Mouse (Mus musculus) MEL (cell line): ENCODE measurements at regions not wholly inside any gene's neighbourhood (a gene's known extent, or its start where the extent isn't known, plus 50 kb on each side); places are given as distances from the start of the nearest gene placed in this dataset.

Source experiments
- DNase-seq: peaks from one replicate; pipeline ENCODE4 v3.0.0; 2011; ENCODE audit warnings: low read depth, low spot score
- H3K27ac ChIP-seq: 2 replicates; pipeline ENCODE4 v1.5.1; 2012; ENCODE audit warnings: low read depth, mild to moderate bottlenecking, control low read depth, low read length, moderate library complexity; ENCODE audit not compliant: control insufficient read depth
- H3K27me3 ChIP-seq, 2 experiments: fragments of 150-350 bp in 1 of 2; sonication (generic) in 1 of 2; 2 replicates each; pipeline ENCODE4 v1.6.1; 2012; ENCODE audit warnings: low read length in 2 of 2, mild to moderate bottlenecking in 2 of 2, improper control_type of control experiment in 1 of 2, moderate library complexity in 1 of 2; ENCODE audit not compliant: insufficient read depth in 2 of 2, control insufficient read depth in 1 of 2
- H3K36me3 ChIP-seq, 2 experiments: 2 replicates each; pipeline ENCODE4 v1.6.1; 2012 to 2014; ENCODE audit warnings: low read length in 2 of 2, improper control_type of control experiment in 1 of 2, inconsistent platforms in 1 of 2, mild to moderate bottlenecking in 1 of 2; ENCODE audit not compliant: insufficient read depth in 2 of 2, control insufficient read depth in 1 of 2
- H3K4me1 ChIP-seq, 2 experiments: fragments of 150-350 bp in 1 of 2; sonication (generic) in 1 of 2; 2 replicates each; pipeline ENCODE4 v1.6.1; 2012; ENCODE audit warnings: low read length in 2 of 2, improper control_type of control experiment in 1 of 2, mild to moderate bottlenecking in 1 of 2; ENCODE audit not compliant: insufficient read depth in 2 of 2, control insufficient read depth in 1 of 2
- H3K4me3 ChIP-seq, 2 experiments: fragments of 150-350 bp in 1 of 2; sonication (generic) in 1 of 2; 2 replicates each; pipeline ENCODE4 v1.5.1; 2012; ENCODE audit warnings: low read depth in 2 of 2, low read length in 2 of 2, mild to moderate bottlenecking in 2 of 2, moderate library complexity in 2 of 2, control low read depth in 1 of 2, improper control_type of control experiment in 1 of 2; ENCODE audit not compliant: control insufficient read depth in 1 of 2, insufficient read depth in 1 of 2
- H3K79me2 ChIP-seq: 2 replicates; pipeline ENCODE4 v1.6.1; 2012; ENCODE audit warnings: mild to moderate bottlenecking, low read length, moderate library complexity; ENCODE audit not compliant: control insufficient read depth, poor library complexity, insufficient read depth
- H3K9ac ChIP-seq: 2 replicates; pipeline ENCODE4 v1.6.1; 2012; ENCODE audit warnings: low read depth, mild to moderate bottlenecking, control low read depth, low read length, moderate library complexity; ENCODE audit not compliant: control insufficient read depth, poor library complexity, severe bottlenecking
- H3K9me3 ChIP-seq: fragments of 150-350 bp; sonication (generic); replicated peaks from 2 replicates; pipeline ENCODE4 v1.6.1; 2012; ENCODE audit warnings: mild to moderate bottlenecking, low read length, improper control_type of control experiment, moderate library complexity; ENCODE audit not compliant: insufficient read depth
- BHLHE40 ChIP-seq: IDR thresholded peaks from 2 replicates; pipeline ENCODE4 v1.6.1; 2012; ENCODE audit warnings: low read depth, mild to moderate bottlenecking, inconsistent platforms, low read length, improper control_type of control experiment, borderline replicate concordance
- CHD1 ChIP-seq: IDR thresholded peaks from 2 replicates; pipeline ENCODE4 v1.6.1; 2012; ENCODE audit warnings: low read depth, mild to moderate bottlenecking, inconsistent platforms, low read length, improper control_type of control experiment
- CTCF ChIP-seq, 3 experiments: IDR thresholded peaks in 2 of 3; conservative IDR thresholded peaks in 1 of 3; 2 replicates each; pipeline ENCODE4 v1.5.1; 2011 to 2012; ENCODE audit warnings: low read length in 3 of 3, low read depth in 2 of 3, mild to moderate bottlenecking in 2 of 3, improper control_type of control experiment in 1 of 3, inconsistent platforms in 1 of 3, mixed read lengths in 1 of 3, moderate library complexity in 1 of 3; ENCODE audit not compliant: control insufficient read depth in 1 of 3, insufficient read depth in 1 of 3, poor library complexity in 1 of 3, severe bottlenecking in 1 of 3
- E2F4 ChIP-seq: IDR thresholded peaks from 2 replicates; pipeline ENCODE4 v1.6.1; 2011; ENCODE audit warnings: low read depth, low read length, improper control_type of control experiment, borderline replicate concordance
- ELF1 ChIP-seq: IDR thresholded peaks from 2 replicates; pipeline ENCODE4 v1.6.1; 2014; ENCODE audit warnings: low read depth, mild to moderate bottlenecking, inconsistent platforms, low read length, improper control_type of control experiment, moderate library complexity
- GABPA ChIP-seq: IDR thresholded peaks from 2 replicates; pipeline ENCODE4 v1.6.1; 2012; ENCODE audit warnings: low read depth, mild to moderate bottlenecking, inconsistent platforms, low read length, improper control_type of control experiment, moderate library complexity
- HCFC1 ChIP-seq: IDR thresholded peaks from 2 replicates; pipeline ENCODE4 v1.6.1; 2012; ENCODE audit warnings: low read depth, mild to moderate bottlenecking, inconsistent platforms, low read length, improper control_type of control experiment, moderate library complexity
- MAFK ChIP-seq: IDR thresholded peaks from 2 replicates; pipeline ENCODE4 v1.6.1; 2011; ENCODE audit warnings: low read depth, mild to moderate bottlenecking, low read length, improper control_type of control experiment, borderline replicate concordance
- MAZ ChIP-seq: IDR thresholded peaks from 2 replicates; pipeline ENCODE4 v1.6.1; 2012; ENCODE audit warnings: low read depth, mild to moderate bottlenecking, inconsistent platforms, low read length, improper control_type of control experiment
- MYC ChIP-seq: IDR thresholded peaks from 2 replicates; pipeline ENCODE4 v1.6.1; 2011; ENCODE audit warnings: low read depth, mild to moderate bottlenecking, low read length, improper control_type of control experiment, moderate library complexity
- POLR2AphosphoS2 ChIP-seq: IDR thresholded peaks from 2 replicates; pipeline ENCODE4 v1.6.1; 2011; ENCODE audit warnings: low read length, improper control_type of control experiment
- RAD21 ChIP-seq: IDR thresholded peaks from 2 replicates; pipeline ENCODE4 v1.6.1; 2011; ENCODE audit warnings: mild to moderate bottlenecking, low read depth, low read length, improper control_type of control experiment
- SIN3A ChIP-seq: IDR thresholded peaks from 2 replicates; pipeline ENCODE4 v1.6.1; 2012; ENCODE audit warnings: low read length, improper control_type of control experiment, inconsistent platforms
- SMC3 ChIP-seq: IDR thresholded peaks from 2 replicates; pipeline ENCODE4 v1.6.1; 2011; ENCODE audit warnings: low read depth, low read length, improper control_type of control experiment
- TAL1 ChIP-seq: IDR thresholded peaks from 2 replicates; pipeline ENCODE4 v1.6.1; 2012; ENCODE audit warnings: mild to moderate bottlenecking, inconsistent platforms, low read length, moderate library complexity, mixed read lengths
- UBTF ChIP-seq: IDR thresholded peaks from 2 replicates; pipeline ENCODE4 v1.6.1; 2012; ENCODE audit warnings: low read depth, mild to moderate bottlenecking, inconsistent platforms, low read length, improper control_type of control experiment, moderate library complexity, borderline replicate concordance; ENCODE audit not compliant: insufficient read depth
- USF1 ChIP-seq: IDR thresholded peaks from 2 replicates; pipeline ENCODE4 v1.6.1; 2014; ENCODE audit warnings: low read depth, mild to moderate bottlenecking, inconsistent platforms, low read length, improper control_type of control experiment, moderate library complexity
- USF2 ChIP-seq, 2 experiments: IDR thresholded peaks; 2 replicates each; pipeline ENCODE4 v1.6.1; 2011 to 2012; ENCODE audit warnings: improper control_type of control experiment in 2 of 2, low read length in 2 of 2, borderline replicate concordance in 1 of 2, inconsistent platforms in 1 of 2, low read depth in 1 of 2, mild to moderate bottlenecking in 1 of 2; ENCODE audit not compliant: insufficient read depth in 1 of 2
- ZC3H11A ChIP-seq: IDR thresholded peaks from 2 replicates; pipeline ENCODE4 v1.6.1; 2012; ENCODE audit warnings: low read depth, mild to moderate bottlenecking, inconsistent platforms, low read length, improper control_type of control experiment
- ZKSCAN1 ChIP-seq: IDR thresholded peaks from 2 replicates; pipeline ENCODE4 v1.6.1; 2012; ENCODE audit warnings: low read depth, mild to moderate bottlenecking, inconsistent platforms, low read length, improper control_type of control experiment, moderate library complexity
- ZNF384 ChIP-seq: IDR thresholded peaks from 2 replicates; pipeline ENCODE4 v1.6.1; 2012; ENCODE audit warnings: low read depth, mild to moderate bottlenecking, inconsistent platforms, low read length, improper control_type of control experiment

GRCm38 (mm10) chr2:180845011-180845410 is 68.3 kb upstream of the Bhlhe23 start:
- no peak for DNase-seq

GRCm38 (mm10) chr2:180843669-180844068 is 67.0 kb upstream of the Bhlhe23 start:
- Histone ChIP-seq H3K27ac (no peak overlapping the region), H3K4me1 (no peaks in the 10 kb centered on the region), H3K27me3 (peaks cover 0 to 10% of the 10 kb centered on the region in 2 experiments; a peak in 2 of 4 replicates), H3K9ac (no peak overlapping the region), H3K36me3 (no peaks in the 10 kb centered on the region), H3K79me2 (no peaks in the 10 kb centered on the region), H3K9me3 (no peaks in the 10 kb centered on the region), H3K4me3 (no peak overlapping the region)
- TF ChIP-seq CHD1 = no peak
- TF ChIP-seq MAFK = no peak
- no peak for TF ChIP-seq POLR2AphosphoS2
- no peak for TF ChIP-seq GABPA
- no peak for TF ChIP-seq MYC
- no peak for DNase-seq

More at GRCm38 (mm10) chr2:180845011-180845410, 68.3 kb upstream of the Bhlhe23 start:
- Histone ChIP-seq H3K79me2 (no peaks in the 10 kb centered on the region), H3K9me3 (no peaks in the 10 kb centered on the region), H3K4me3 (no peak overlapping the region), H3K27me3 (peaks cover 0 to 9% of the 10 kb centered on the region in 2 experiments; a peak in 2 of 4 replicates), H3K4me1 (no peaks in the 10 kb centered on the region), H3K36me3 (no peaks in the 10 kb centered on the region), H3K9ac (no peak overlapping the region), H3K27ac (no peak overlapping the region)
- no peak for TF ChIP-seq ZC3H11A
- no peak for TF ChIP-seq ZKSCAN1
- no peak for TF ChIP-seq MYC
- no peak for TF ChIP-seq ZNF384
- no peak for TF ChIP-seq USF1
- TF ChIP-seq USF2 (IDR thresholded peaks at IDR 0.05; ENCODE audit: borderline replicate concordance in 1 of 2, insufficient read depth in 1 of 2, low read depth in 1 of 2, low read length in 2 of 2) = no peak
- no peak for TF ChIP-seq SMC3
- TF ChIP-seq BHLHE40 = no peak
- no peak for TF ChIP-seq TAL1
- no peak for TF ChIP-seq MAZ
- no peak for TF ChIP-seq HCFC1
- no peak for TF ChIP-seq ELF1
- no peak for TF ChIP-seq SIN3A
- no peak for TF ChIP-seq CHD1
- TF ChIP-seq CTCF (IDR thresholded peaks at IDR 0.05 in 2 of 3, conservative IDR thresholded peaks at IDR 0.05 in 1 of 3; ENCODE audit: control insufficient read depth in 1 of 3, insufficient read depth in 1 of 3, low read depth in 2 of 3, low read length in 3 of 3, poor library complexity in 1 of 3, severe bottlenecking in 1 of 3) = no peak
- no peak for TF ChIP-seq UBTF
- TF ChIP-seq E2F4 = no peak
- TF ChIP-seq RAD21 = no peak
